In the genomic region with DNA sequence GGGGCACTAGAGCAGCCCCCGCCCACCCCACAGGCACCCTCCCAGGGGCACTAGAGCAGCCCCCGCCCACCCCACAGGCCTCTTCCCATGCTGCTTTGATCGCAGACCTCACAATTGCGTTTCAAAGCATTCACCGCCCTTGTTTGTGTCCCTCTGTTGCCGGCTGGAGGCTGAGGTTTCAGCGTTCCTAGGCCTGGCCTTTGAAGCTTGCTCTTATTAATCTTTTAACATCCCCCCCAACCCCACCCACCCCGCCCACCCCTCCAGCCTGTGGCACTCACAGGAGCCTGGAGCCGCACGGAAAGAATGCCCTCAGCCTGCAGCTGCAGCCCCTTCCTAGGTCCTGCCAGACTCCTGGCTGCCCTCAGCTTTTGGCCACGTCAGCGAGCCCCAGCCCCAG, we compare ENCODE assay signal across 11 mouse cellular contexts. TPM values are rescaled to one million over a fixed set of nuclear protein-coding genes. Genes with fewer than 3 reads are reported as not detected.
DNase-seq lines count a peak whose midpoint lies in the region; ATAC-seq and TF ChIP-seq lines count a peak whose summit lies in the region.
"Had no signal": no experiment of that assay in that cellular context is flagged by ENCODE, and none has a peak within 500 bp of the region (broad histone marks: within the 10 kb centered on the region; RNA-seq: fewer than 3 reads in every experiment).

No protein-coding gene starts in this region.

- TF ChIP-seq CTCF in brain, embryonic 14.5 days (IDR thresholded peaks at IDR 0.05; ENCODE audit: borderline replicate concordance, extremely low read depth, insufficient read depth, insufficient read length) = no peak

- no peak overlapping the region for H3K9ac ChIP-seq in kidney, embryonic 15.5 days
- 0 out of 2 replicates have a peak overlapping the region, but pooled peaks have one; percentile 22 for H3K9ac ChIP-seq in embryonic facial prominence, embryonic 11.5 days (replicated peaks; ENCODE audit: low read length)
- peak overlapping the region; percentile 44 for H3K9ac ChIP-seq in midbrain, embryonic 12.5 days (replicated peaks)

- H3K27me3 ChIP-seq in kidney, embryonic 15.5 days = no peaks in the 10 kb centered on the region
- H3K27me3 ChIP-seq in embryonic facial prominence, embryonic 11.5 days (ENCODE audit: control insufficient read depth, insufficient read depth, low read length) = no peaks in the 10 kb centered on the region
- no peaks in the 10 kb centered on the region for H3K27me3 ChIP-seq in midbrain, embryonic 12.5 days

- no peak overlapping the region for H3K4me2 ChIP-seq in kidney, embryonic 15.5 days
- no peak overlapping the region; the same call in 1 of the 2 replicates for H3K4me2 ChIP-seq in embryonic facial prominence, embryonic 11.5 days (ENCODE audit: low read depth, low read length)
- no peak overlapping the region; the same call in 1 of the 2 replicates for H3K4me2 ChIP-seq in midbrain, embryonic 12.5 days (replicated peaks)

- no peak for TF ChIP-seq POLR2A in brain, embryonic 14.5 days (IDR thresholded peaks at IDR 0.05; ENCODE audit: borderline replicate concordance, extremely low read depth, insufficient read depth, insufficient read length, poor library complexity, severe bottlenecking)

- no peaks in the 10 kb centered on the region for H3K9me3 ChIP-seq in kidney, embryonic 15.5 days (replicated peaks)
- H3K9me3 ChIP-seq in embryonic facial prominence, embryonic 11.5 days (replicated peaks; ENCODE audit: control insufficient read depth, low read length) = no peaks in the 10 kb centered on the region
- no peaks in the 10 kb centered on the region for H3K9me3 ChIP-seq in midbrain, embryonic 12.5 days

- peaks cover 39% of the 10 kb centered on the region for H3K36me3 ChIP-seq in kidney, embryonic 15.5 days
- H3K36me3 ChIP-seq in embryonic facial prominence, embryonic 11.5 days (replicated peaks; ENCODE audit: control insufficient read depth, insufficient read depth, low read depth, low read length) = no peaks in the 10 kb centered on the region; the same call in 1 of the 2 replicates
- H3K36me3 ChIP-seq in midbrain, embryonic 12.5 days = peaks cover 33% of the 10 kb centered on the region

- ATAC-seq in kidney, embryonic 15.5 days (replicated peaks; ENCODE audit: low FRiP score) = no peak
- no peak for ATAC-seq in embryonic facial prominence, embryonic 11.5 days (replicated peaks; ENCODE audit: insufficient number of reproducible peaks, low FRiP score, low TSS enrichment, low read depth)
- no peak for ATAC-seq in midbrain, embryonic 12.5 days (ENCODE audit: low FRiP score, low read depth)

- no peak overlapping the region for H3K4me3 ChIP-seq in kidney, embryonic 15.5 days (replicated peaks)
- no peak overlapping the region for H3K4me3 ChIP-seq in embryonic facial prominence, embryonic 11.5 days (ENCODE audit: low read depth, low read length)
- H3K4me3 ChIP-seq in midbrain, embryonic 12.5 days = no peak overlapping the region

- peaks cover 83% of the 10 kb centered on the region for H3K4me1 ChIP-seq in kidney, embryonic 15.5 days
- H3K4me1 ChIP-seq in embryonic facial prominence, embryonic 11.5 days (ENCODE audit: control insufficient read depth, insufficient read depth, low read length) = peaks cover 32% of the 10 kb centered on the region
- H3K4me1 ChIP-seq in midbrain, embryonic 12.5 days = peaks cover 50% of the 10 kb centered on the region

- H3K27ac ChIP-seq in kidney, embryonic 15.5 days = peak overlapping the region; percentile 66; the same call in 1 of the 2 replicates
- H3K27ac ChIP-seq in embryonic facial prominence, embryonic 11.5 days (replicated peaks; ENCODE audit: low read depth, low read length) = peak overlapping the region; percentile 66
- H3K27ac ChIP-seq in midbrain, embryonic 12.5 days (replicated peaks) = peak overlapping the region; percentile 72
- H3K27ac ChIP-seq: macrophage had no signal

- WGBS in kidney, embryonic 15.5 days = 9% methylated on average over 12 of the region's 12 CpGs
- 3% methylated on average over 11 of the region's 12 CpGs for WGBS in embryonic facial prominence, embryonic 11.5 days
- WGBS in midbrain, embryonic 12.5 days = 5% methylated on average over 8 of the region's 12 CpGs

- DNase-seq in kidney, postnatal 4 days = no peak
- peak; percentile 50 for DNase-seq in brain, embryonic 14.5 days (ENCODE audit: low read depth)
- peak; percentile 61 for DNase-seq in embryonic facial prominence, embryonic 11.5 days (ENCODE audit: low spot score)
- no peak for DNase-seq in right cerebral cortex, adult 2 months (ENCODE audit: low spot score in 2 of 2)
- DNase-seq in gastrocnemius, postnatal 4 days (ENCODE audit: low spot score in 2 of 2) = no peak
- DNase-seq: adrenal gland, postnatal 36 days; cerebellum, adult 8-10 months; kidney, postnatal 10 days had no signal

RNA-seq across cellular contexts. Expression of a gene that starts 6.3 kb away (rescaled TPM):
- polyA plus RNA-seq in kidney, embryonic 15.5 days (2015; fragmentation: Nextera tagmentation; extraction: Ambion mirVana) = 164 and 176 TPM in 2 replicates
- 59.7 and 89.6 TPM in 2 replicates for polyA plus RNA-seq in brain, embryonic 14.5 days (2012; rRNA removed)
- polyA plus RNA-seq in embryonic facial prominence, embryonic 11.5 days (2014; fragmentation: Nextera tagmentation; extraction: Ambion mirVana) = 118 and 124 TPM in 2 replicates
- 120 and 121 TPM in 2 replicates for polyA plus RNA-seq in midbrain, embryonic 12.5 days (2016; fragmentation: Nextera tagmentation; extraction: Ambion mirVana)
- 10 to 100 TPM; 33.7 to 48.7 TPM for total RNA-seq in gastrocnemius, postnatal 4 days (2021)

RNA-seq across cellular contexts. Expression of a gene that starts 6.5 kb away (rescaled TPM):
- polyA plus RNA-seq in kidney, embryonic 15.5 days (2015; fragmentation: Nextera tagmentation; extraction: Ambion mirVana) = 52.9 and 66.0 TPM in 2 replicates
- polyA plus RNA-seq in brain, embryonic 14.5 days (2012; rRNA removed) = 97.6 and 128 TPM in 2 replicates
- 35.0 and 35.9 TPM in 2 replicates for polyA plus RNA-seq in embryonic facial prominence, embryonic 11.5 days (2014; fragmentation: Nextera tagmentation; extraction: Ambion mirVana)
- polyA plus RNA-seq in midbrain, embryonic 12.5 days (2016; fragmentation: Nextera tagmentation; extraction: Ambion mirVana) = 74.5 and 75.1 TPM in 2 replicates
- 10 to 100 TPM; 16.0 to 21.0 TPM for total RNA-seq in gastrocnemius, postnatal 4 days (2021)

RNA-seq across cellular contexts. Expression of a gene that starts 14.0 kb away (rescaled TPM):
- 27.6 and 31.0 TPM in 2 replicates for polyA plus RNA-seq in kidney, embryonic 15.5 days (2015; fragmentation: Nextera tagmentation; extraction: Ambion mirVana)
- 425 and 438 TPM in 2 replicates for polyA plus RNA-seq in brain, embryonic 14.5 days (2012; rRNA removed)
- polyA plus RNA-seq in embryonic facial prominence, embryonic 11.5 days (2014; fragmentation: Nextera tagmentation; extraction: Ambion mirVana) = 9.7 and 10.9 TPM in 2 replicates
- polyA plus RNA-seq in midbrain, embryonic 12.5 days (2016; fragmentation: Nextera tagmentation; extraction: Ambion mirVana) = 70.5 and 74.2 TPM in 2 replicates
- total RNA-seq in gastrocnemius, postnatal 4 days (2021) = 1 to 10 TPM; 2.5 to 4.8 TPM

RNA-seq across cellular contexts. Expression of a gene that starts 19.9 kb away (rescaled TPM):
- 31.9 and 32.1 TPM in 2 replicates for polyA plus RNA-seq in kidney, embryonic 15.5 days (2015; fragmentation: Nextera tagmentation; extraction: Ambion mirVana)
- 8.6 and 11.8 TPM in 2 replicates for polyA plus RNA-seq in brain, embryonic 14.5 days (2012; rRNA removed)
- polyA plus RNA-seq in embryonic facial prominence, embryonic 11.5 days (2014; fragmentation: Nextera tagmentation; extraction: Ambion mirVana) = 10.7 and 11.7 TPM in 2 replicates
- polyA plus RNA-seq in midbrain, embryonic 12.5 days (2016; fragmentation: Nextera tagmentation; extraction: Ambion mirVana) = 11.8 and 14.6 TPM in 2 replicates
- total RNA-seq in gastrocnemius, postnatal 4 days (2021) = 1 to 10 TPM; 4.8 to 5.3 TPM

RNA-seq across cellular contexts. Expression of a gene that starts 24.7 kb away (rescaled TPM):
- polyA plus RNA-seq in kidney, embryonic 15.5 days (2015; fragmentation: Nextera tagmentation; extraction: Ambion mirVana) = 2.4 and 3.4 TPM in 2 replicates
- polyA plus RNA-seq in brain, embryonic 14.5 days (2012; rRNA removed) = 0.53 and 0.66 TPM in 2 replicates
- 3.3 and 3.7 TPM in 2 replicates for polyA plus RNA-seq in embryonic facial prominence, embryonic 11.5 days (2014; fragmentation: Nextera tagmentation; extraction: Ambion mirVana)
- 2.0 and 2.3 TPM in 2 replicates for polyA plus RNA-seq in midbrain, embryonic 12.5 days (2016; fragmentation: Nextera tagmentation; extraction: Ambion mirVana)
- total RNA-seq in gastrocnemius, postnatal 4 days (2021) = 10 to 100 TPM in 1 of 2 experiments, 1 to 10 TPM in 1; 9.5 to 10.4 TPM

Comparison
In these comparisons a context has a peak if more than half of its experiments do, and no peak if none do; other contexts are left out.
1. DNase-seq: peak in brain, embryonic 14.5 days (single experiment) and embryonic facial prominence, embryonic 11.5 days (single experiment); none in kidney, postnatal 4 days (0 of 2), right cerebral cortex, adult 2 months (0 of 2) and gastrocnemius, postnatal 4 days (0 of 2).
2. Peak in every context shown above with its lines, with median percentiles within 50 percentile points of each other: H3K27ac ChIP-seq.